Mouse (Mus musculus) erythroblast, adult 5-6 weeks (primary cell): ENCODE results near the gene Tom1l2. TPM values are rescaled to one million over a fixed set of nuclear protein-coding genes. Genes with fewer than 3 reads are reported as not detected.

ENCODE experiments used
- ATAC-seq: replicated peaks from 2 replicates; pipeline ENCODE4 v1.8.0; 2016; ENCODE audit warnings: moderate number of reproducible peaks, mild to moderate bottlenecking, moderate TSS enrichment, inconsistent platforms; ENCODE audit not compliant: poor library complexity, low FRiP score, severe bottlenecking
- total RNA-seq, 2 experiments: library from RNA; stranded (forward) in 1 of 2; stranded (reverse) in 1 of 2; fragments of 150-400 nt in 1 of 2; fragments of 200-764, 138-1000 nt in 1 of 2; gene quantifications; 2 replicates each; pipeline versions ENCODE4 v1.2.3 to v1.2.4; 2015 to 2017; ENCODE audit warnings: low replicate concordance in 2 of 2

Gene Tom1l2
- total RNA-seq, 2 experiments from 2014 or later, result 4.8 to 9.2 TPM

- ATAC-seq, result no peak
Observed at GRCm38 (mm10) chr11:60246077-60246476, 106.6 kb downstream of the Tom1l2 start.

- ATAC-seq, result no peak
Observed at GRCm38 (mm10) chr11:60244503-60245143, 108.1 kb downstream of the Tom1l2 start.

GRCm38 (mm10) chr11:60240509-60240908 lies 112.2 kb downstream of the Tom1l2 start:
- ATAC-seq, result no peak

- ATAC-seq, result no peak
Observed at GRCm38 (mm10) chr11:60235351-60235750, 117.4 kb downstream of the Tom1l2 start.

GRCm38 (mm10) chr11:60233235-60233634 lies 119.5 kb downstream of the Tom1l2 start:
- ATAC-seq, result no peak

GRCm38 (mm10) chr11:60232441-60233058 lies 120.2 kb downstream of the Tom1l2 start:
- no peak for ATAC-seq

GRCm38 (mm10) chr11:60231951-60232350 lies 120.8 kb downstream of the Tom1l2 start:
- no peak for ATAC-seq

- ATAC-seq, result no peak
Observed at GRCm38 (mm10) chr11:60231326-60231725, 121.4 kb downstream of the Tom1l2 start.

- no peak for ATAC-seq
Observed at GRCm38 (mm10) chr11:60230512-60230911, 122.2 kb downstream of the Tom1l2 start.

GRCm38 (mm10) chr11:60229821-60230220 lies 122.9 kb downstream of the Tom1l2 start:
- ATAC-seq, result no peak

GRCm38 (mm10) chr11:60228525-60228924 lies 124.2 kb downstream of the Tom1l2 start:
- ATAC-seq, result no peak

GRCm38 (mm10) chr11:60225874-60226273 lies 126.8 kb downstream of the Tom1l2 start:
- ATAC-seq, result no peak

- no peak for ATAC-seq
Observed at GRCm38 (mm10) chr11:60224676-60225075, 128.0 kb downstream of the Tom1l2 start.

GRCm38 (mm10) chr11:60222469-60223236 lies 130.1 kb downstream of the Tom1l2 start, which contains the start of gene Srebf1:
Srebf1 (minus strand) TSS chr11:60222581.
- 0 out of 2 replicates have a peak, but pooled peaks have one; percentile 21 for ATAC-seq

- ATAC-seq, result no peak
Observed at GRCm38 (mm10) chr11:60222085-60222468, 130.6 kb downstream of the Tom1l2 start.

GRCm38 (mm10) chr11:60221425-60221824 lies 131.3 kb downstream of the Tom1l2 start:
- ATAC-seq, result no peak

- peak; percentile 90 for ATAC-seq
Observed at GRCm38 (mm10) chr11:60220291-60220804, 132.4 kb downstream of the Tom1l2 start.

GRCm38 (mm10) chr11:60219609-60220008 lies 133.1 kb downstream of the Tom1l2 start:
- no peak for ATAC-seq

GRCm38 (mm10) chr11:60217467-60217866 lies 135.2 kb downstream of the Tom1l2 start:
- no peak for ATAC-seq

GRCm38 (mm10) chr11:60216671-60217070 lies 136.0 kb downstream of the Tom1l2 start:
- no peak for ATAC-seq

GRCm38 (mm10) chr11:60213266-60213665 lies 139.4 kb downstream of the Tom1l2 start:
- no peak for ATAC-seq
